Mouse (Mus musculus) lung, postnatal 0 days (tissue): ENCODE measurements at regions not wholly inside any gene's neighbourhood (a gene's known extent, or its start where the extent isn't known, plus 50 kb on each side); places are given as distances from the start of the nearest gene placed in this dataset.

Experiments used
- CTCF ChIP-seq: IDR thresholded peaks from 2 replicates; pipeline ENCODE4 v1.5.1; 2016; ENCODE audit warnings: antibody characterized with exemption, mild to moderate bottlenecking
- EP300 ChIP-seq: IDR thresholded peaks from 2 replicates; pipeline ENCODE4 v1.6.1; 2016; ENCODE audit warnings: antibody characterized with exemption, mild to moderate bottlenecking, control low read depth

GRCm38 (mm10) chr19:21030971-21031370 is 77.0 kb upstream of the Tmc1 start:
- no peak for TF ChIP-seq CTCF
- no peak for TF ChIP-seq EP300
